Mouse (Mus musculus) ES-E14 (cell line): ENCODE results near the gene Aldh3b3. TPM values are rescaled to one million over a fixed set of nuclear protein-coding genes. Genes with fewer than 3 reads are reported as not detected.
"Not testable (repeated sequence)": the region's sequence is repeated elsewhere in the genome, so short reads cannot be mapped to it uniquely, and the experiment has no call there.

Experiments
- DNase-seq: peaks from one replicate; pipeline ENCODE4 v3.0.0-alpha.2; 2013; ENCODE audit warnings: low read depth, low spot score
- H3K27ac ChIP-seq: 2 replicates; pipeline ENCODE4 v1.5.1; 2012; ENCODE audit warnings: low read depth, mild to moderate bottlenecking, low read length, moderate library complexity, mixed read lengths; ENCODE audit not compliant: poor library complexity, insufficient read depth, severe bottlenecking
- H3K36me3 ChIP-seq: 2 replicates; pipeline ENCODE4 v1.6.1; 2012; ENCODE audit warnings: mild to moderate bottlenecking, low read length, moderate library complexity, mixed read lengths; ENCODE audit not compliant: control insufficient read depth, poor library complexity, insufficient read depth, severe bottlenecking
- H3K4me1 ChIP-seq, 2 experiments: fragments of 150-350 bp in 1 of 2; sonication (generic) in 1 of 2; 2 replicates each; pipeline ENCODE4 v1.6.1; 2012; ENCODE audit warnings: low read length in 2 of 2, mild to moderate bottlenecking in 1 of 2, mixed read lengths in 1 of 2; ENCODE audit not compliant: control insufficient read depth in 2 of 2, insufficient read depth in 2 of 2, poor library complexity in 1 of 2
- H3K4me3 ChIP-seq, 2 experiments: fragments of 150-350 bp in 1 of 2; sonication (generic) in 1 of 2; 2 replicates each; pipeline ENCODE4 v1.5.1; 2012; ENCODE audit warnings: low read length in 2 of 2, low read depth in 1 of 2, mild to moderate bottlenecking in 1 of 2, mixed read lengths in 1 of 2; ENCODE audit not compliant: insufficient read depth in 1 of 2, poor library complexity in 1 of 2, severe bottlenecking in 1 of 2
- H3K9ac ChIP-seq: 2 replicates; pipeline ENCODE4 v1.6.1; 2012; ENCODE audit warnings: low read depth, mild to moderate bottlenecking, low read length, mixed read lengths; ENCODE audit not compliant: poor library complexity, insufficient read depth, severe bottlenecking
- H3K9me3 ChIP-seq: fragments of 150-350 bp; sonication (generic); 2 replicates; pipeline ENCODE4 v1.6.1; 2012; ENCODE audit warnings: low read depth, mild to moderate bottlenecking, low read length; ENCODE audit not compliant: control insufficient read depth, insufficient read depth
- CHD2 ChIP-seq: IDR thresholded peaks from 2 replicates; pipeline ENCODE4 v1.6.1; 2014; ENCODE audit warnings: mild to moderate bottlenecking, low read depth, low read length, inconsistent platforms
- HCFC1 ChIP-seq: IDR thresholded peaks from 2 replicates; pipeline ENCODE4 v1.6.1; 2012; ENCODE audit warnings: low read length, inconsistent platforms, borderline replicate concordance; ENCODE audit not compliant: insufficient read depth
- MAFK ChIP-seq: IDR thresholded peaks from 2 replicates; pipeline ENCODE4 v1.6.1; 2014; ENCODE audit warnings: mild to moderate bottlenecking, low read depth, low read length, inconsistent platforms; ENCODE audit not compliant: insufficient read depth
- ZC3H11A ChIP-seq: IDR thresholded peaks from 2 replicates; pipeline ENCODE4 v1.6.1; 2012; ENCODE audit warnings: low read depth, mild to moderate bottlenecking, inconsistent platforms, low read length, borderline replicate concordance
- ZNF384 ChIP-seq: IDR thresholded peaks from 2 replicates; pipeline ENCODE4 v1.6.1; 2012; ENCODE audit warnings: low read depth, low read length, inconsistent platforms
- in situ Hi-C, 2 experiments: fragments of 600-800 bp; cut with MboI; formaldehyde crosslinking; loops; one replicate each; pipeline ENCODE4 v1.15.1; 2025; ENCODE audit warnings: low sequenced_read_pairs in 2 of 2, inconsistent platforms in 1 of 2; ENCODE audit not compliant: unreplicated experiment in 2 of 2
- total RNA-seq: library from RNA; depleted of rRNA; stranded (reverse); fragments of 300-350 nt; gene quantifications from 2 replicates; pipeline ENCODE4 v1.2.3, GENCODE M21; 2012

Gene Aldh3b3
- total RNA-seq, 1 experiment = not detected

DNA sequence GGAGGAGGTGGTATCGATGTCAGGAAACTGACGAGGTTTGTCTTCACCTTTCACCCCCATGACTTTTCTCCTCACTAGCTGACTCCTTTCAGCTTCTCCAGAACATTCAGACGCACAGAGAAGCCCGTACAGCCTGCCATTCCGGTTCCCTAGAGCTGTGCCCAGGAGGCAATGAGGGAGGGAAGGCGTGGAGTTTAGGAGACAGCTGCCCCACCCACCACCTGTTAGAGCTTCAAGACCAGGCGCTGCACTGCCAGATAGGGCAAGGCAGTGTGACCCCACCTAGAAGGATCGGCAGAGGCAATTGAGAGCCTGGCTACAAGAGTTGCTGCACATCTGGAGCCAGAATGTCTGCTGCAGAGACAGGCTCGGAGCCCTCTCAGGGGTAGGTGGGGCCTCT lies 13.8 kb downstream of the Aldh3b3 start, which contains the start of gene Aldh3b2:
Gene Aldh3b2 (plus strand): TSS at position 100 of the 400 bp plus-strand sequence.
- Histone ChIP-seq H3K4me3 (no peak within 1 kb of the TSS; a peak in 1 of 4 replicates), H3K4me1 (peaks cover 0 to 3% of the 10 kb centered on the region in 2 experiments; a peak in 1 of 4 replicates), H3K36me3 (no peaks in the 10 kb centered on the region), H3K27ac (no peak within 1 kb of the TSS), H3K9me3 (no peaks in the 10 kb centered on the region), H3K9ac (no peak within 1 kb of the TSS)
- TF ChIP-seq CHD2 = no peak
- no peak for TF ChIP-seq ZC3H11A
- no peak for TF ChIP-seq HCFC1
- no peak for TF ChIP-seq ZNF384
- no peak for TF ChIP-seq MAFK
- DNase-seq = no peak
- in situ Hi-C loops = no loop called here

GRCm38 (mm10) chr19:3974608-3975007 lies 16.2 kb downstream of the Aldh3b3 start:
- H3K9me3 ChIP-seq, H3K9ac ChIP-seq, H3K36me3 ChIP-seq, H3K4me3 ChIP-seq, H3K4me1 ChIP-seq, in situ Hi-C loops, H3K27ac ChIP-seq, DNase-seq: not testable (repeated sequence)

GRCm38 (mm10) chr19:3975866-3976265 lies 17.4 kb downstream of the Aldh3b3 start:
- Histone ChIP-seq H3K36me3 (no peaks in the 10 kb centered on the region), H3K4me3 (no peak overlapping the region), H3K9ac (no peak overlapping the region), H3K9me3 (no peaks in the 10 kb centered on the region), H3K4me1 (peaks cover 0 to 3% of the 10 kb centered on the region in 2 experiments; a peak in 1 of 4 replicates), H3K27ac (no peak overlapping the region)
- TF ChIP-seq CHD2 = no peak
- no peak for TF ChIP-seq HCFC1
- no peak for TF ChIP-seq ZNF384
- no peak for TF ChIP-seq MAFK
- TF ChIP-seq ZC3H11A = no peak
- in situ Hi-C loops = no loop called here
- DNase-seq = no peak

DNA sequence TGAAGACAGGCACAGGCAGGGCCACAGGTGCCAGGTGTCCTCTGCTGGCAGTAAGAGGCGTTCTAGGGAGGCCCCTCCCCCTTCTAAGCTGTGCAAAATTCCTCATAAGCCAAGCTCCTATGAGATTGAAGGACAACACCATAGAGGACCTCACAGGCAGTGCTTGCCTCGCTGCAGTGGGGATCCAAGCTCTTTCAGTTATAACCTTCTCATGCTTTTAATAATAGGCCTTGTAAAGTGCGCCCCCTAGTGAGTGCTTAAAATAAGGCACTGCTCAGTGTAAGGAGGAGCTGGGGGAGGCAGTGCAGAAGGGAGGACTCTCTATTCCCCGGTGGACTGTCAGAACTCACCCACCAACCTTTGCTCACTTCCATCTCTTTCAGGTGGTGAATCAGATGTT lies 21.9 kb downstream of the Aldh3b3 start:
- in situ Hi-C loops = no loop called here
- Histone ChIP-seq H3K4me3 (no peak overlapping the region), H3K27ac (no peak overlapping the region), H3K9ac (no peak overlapping the region), H3K36me3 (no peaks in the 10 kb centered on the region), H3K4me1 (peaks cover 0 to 8% of the 10 kb centered on the region in 2 experiments; a peak in 2 of 4 replicates), H3K9me3 (no peaks in the 10 kb centered on the region)
- TF ChIP-seq CHD2 = no peak
- no peak for TF ChIP-seq ZNF384
- TF ChIP-seq HCFC1 = no peak
- no peak for TF ChIP-seq ZC3H11A
- no peak for TF ChIP-seq MAFK
- DNase-seq = peak; percentile 80

- no peaks in the 10 kb centered on the region for H3K36me3 ChIP-seq
- DNase-seq = no peak
- TF ChIP-seq HCFC1 (no peak), ZNF384 (no peak)
- no peak overlapping the region for H3K9ac ChIP-seq
- in situ Hi-C loops = no loop called here
- peaks cover 0 to 11% of the 10 kb centered on the region in 2 experiments; a peak in 2 of 4 replicates for H3K4me1 ChIP-seq
- H3K9me3 ChIP-seq = no peaks in the 10 kb centered on the region
- no peak overlapping the region for H3K4me3 ChIP-seq
- H3K27ac ChIP-seq = no peak overlapping the region
Measured at GRCm38 (mm10) chr19:3980917-3981316, 22.5 kb downstream of the Aldh3b3 start.
